Mouse (Mus musculus): Measurements from ENCODE around the gene Plp2.
"Not testable (repeated sequence)": the region's sequence is repeated elsewhere in the genome, so short reads cannot be mapped to it uniquely, and the experiment has no call there.

Gene Plp2

GRCm38 (mm10) chrX:7670921-7671623 lies at the start of gene Plp2:
Gene Plp2, minus strand, starts transcription at chrX:7671390.
- DNase-seq (ENCODE audit: low spot score in 2 of 2) = peak in 1 of 2 experiments; percentile 25

- DNase-seq (ENCODE audit: low spot score in 2 of 2) = not testable (repeated sequence)
Observed at GRCm38 (mm10) chrX:7716058-7716457, 44.9 kb upstream of the Plp2 start.

- DNase-seq (ENCODE audit: low spot score in 2 of 2) = peak; percentile 66 to 88
Observed at GRCm38 (mm10) chrX:7714135-7714899, 43.1 kb upstream of the Plp2 start, which contains the start of gene Wdr45. Gene Wdr45, plus strand, starts transcription at chrX:7714333.

GRCm38 (mm10) chrX:7713764-7714134 lies 42.6 kb upstream of the Plp2 start:
- DNase-seq (ENCODE audit: low spot score in 2 of 2) = not testable (repeated sequence)

GRCm38 (mm10) chrX:7696954-7697381 lies 25.8 kb upstream of the Plp2 start, which contains the start of gene Gpkow:
Gene Gpkow, plus strand, starts transcription at chrX:7697131.
- DNase-seq (ENCODE audit: low spot score in 2 of 2) = peak; percentile 25 to 62

- no peak for DNase-seq (ENCODE audit: low spot score in 2 of 2)
Observed at GRCm38 (mm10) chrX:7696520-7696919, 25.3 kb upstream of the Plp2 start.

- DNase-seq (ENCODE audit: low spot score in 2 of 2) = no peak
Observed at GRCm38 (mm10) chrX:7692862-7693261, 21.7 kb upstream of the Plp2 start.

- no peak for DNase-seq (ENCODE audit: low spot score in 2 of 2)
Observed at GRCm38 (mm10) chrX:7690486-7690885, 19.3 kb upstream of the Plp2 start.

GRCm38 (mm10) chrX:7688321-7688720 lies 17.1 kb upstream of the Plp2 start:
- DNase-seq (ENCODE audit: low spot score in 2 of 2) = no peak

GRCm38 (mm10) chrX:7680864-7681263 lies 9.7 kb upstream of the Plp2 start, which contains the start of gene Magix:
Gene Magix, minus strand, starts transcription at chrX:7681251.
- no peak for DNase-seq (ENCODE audit: low spot score in 2 of 2)

- DNase-seq (ENCODE audit: low spot score in 2 of 2) = no peak
Observed at GRCm38 (mm10) chrX:7680057-7680412, 8.8 kb upstream of the Plp2 start.

- peak; percentile 50 to 84 for DNase-seq (ENCODE audit: low spot score in 2 of 2)
Observed at GRCm38 (mm10) chrX:7679405-7680056, 8.3 kb upstream of the Plp2 start.

GRCm38 (mm10) chrX:7678986-7679385 lies 7.8 kb upstream of the Plp2 start:
- DNase-seq (ENCODE audit: low spot score in 2 of 2) = no peak

- no peak for DNase-seq (ENCODE audit: low spot score in 2 of 2)
Observed at GRCm38 (mm10) chrX:7675001-7675380, 3.8 kb upstream of the Plp2 start.

- no peak for DNase-seq (ENCODE audit: low spot score in 2 of 2)
Observed at GRCm38 (mm10) chrX:7674284-7675000, 3.3 kb upstream of the Plp2 start.

- DNase-seq (ENCODE audit: low spot score in 2 of 2) = no peak
Observed at GRCm38 (mm10) chrX:7673578-7674281, 2.5 kb upstream of the Plp2 start.

GRCm38 (mm10) chrX:7672739-7673138 lies 1.5 kb upstream of the Plp2 start:
- no peak for DNase-seq (ENCODE audit: low spot score in 2 of 2)

- peak in 1 of 2 experiments; percentile 60 for DNase-seq (ENCODE audit: low spot score in 2 of 2)
Observed at GRCm38 (mm10) chrX:7670390-7670881, 754 bp downstream of the Plp2 start.

- no peak for DNase-seq (ENCODE audit: low spot score in 2 of 2)
Observed at GRCm38 (mm10) chrX:7665739-7666502, 5.3 kb downstream of the Plp2 start.

- DNase-seq (ENCODE audit: low spot score in 2 of 2) = peak in 1 of 2 experiments; percentile 64
Observed at GRCm38 (mm10) chrX:7664791-7665190, 6.4 kb downstream of the Plp2 start.
